Mouse (Mus musculus) olfactory bulb, adult 2 months (tissue): ENCODE measurements around the gene Gja8.

ENCODE experiments used
- CTCF ChIP-seq: fragments of 200-500 bp; IDR thresholded peaks from 2 replicates; pipeline ENCODE4 v1.5.1; 2012; ENCODE audit warnings: low read depth, mild to moderate bottlenecking, low read length, moderate library complexity; ENCODE audit not compliant: insufficient read depth
- POLR2A ChIP-seq: fragments of 200-500 bp; IDR thresholded peaks from 2 replicates; pipeline ENCODE4 v1.6.1; 2012; ENCODE audit warnings: mild to moderate bottlenecking, low read depth, low read length, moderate library complexity; ENCODE audit not compliant: insufficient read depth

GRCm38 (mm10) chr3:96963088-96964034 is 37.5 kb upstream of the Gja8 start:
- TF ChIP-seq CTCF (no peak), POLR2A (no peak)
